Mouse (Mus musculus) layer of hippocampus, postnatal 14 days (tissue): ENCODE data around the gene Gm10447. TPM values are rescaled to one million over a fixed set of nuclear protein-coding genes. Genes with fewer than 3 reads are reported as not detected.

Experiments used
- DNase-seq, 2 experiments: peaks; one replicate each; pipeline ENCODE4 v3.0.0; 2021 to 2022; ENCODE audit warnings: low spot score in 2 of 2, mixed read lengths in 1 of 2
- total RNA-seq, 2 experiments: library from RNA; stranded (reverse); gene quantifications; 2 replicates each; pipeline ENCODE4 v1.2.3; 2021

Gene Gm10447
- total RNA-seq, 2 experiments from 2014 or later, result 0.26 TPM; not detected in 1

GRCm38 (mm10) chr11:53479171-53479782 is 22.4 kb upstream of the Gm10447 start:
- peak in 1 of 2 experiments; percentile 47 for DNase-seq

GRCm38 (mm10) chr11:53478383-53479170 is 21.7 kb upstream of the Gm10447 start:
- peak in 1 of 2 experiments; percentile 54 for DNase-seq

- DNase-seq, result no peak
These were observed 20.9 kb upstream of the Gm10447 start for GRCm38 (mm10) chr11:53477833-53478232.

GRCm38 (mm10) chr11:53475620-53476019 is 18.7 kb upstream of the Gm10447 start:
- no peak for DNase-seq

GRCm38 (mm10) chr11:53472709-53473108 is 15.8 kb upstream of the Gm10447 start:
- no peak for DNase-seq

GRCm38 (mm10) chr11:53469968-53470695 is 13.2 kb upstream of the Gm10447 start, which contains the start of gene Gm9837:
Gene Gm9837 (minus strand): TSS chr11:53470479.
- DNase-seq, result peak; percentile 95 to 96

- no peak for DNase-seq
These were observed 12.5 kb upstream of the Gm10447 start for GRCm38 (mm10) chr11:53469294-53469967.

- DNase-seq, result peak; percentile 79 to 82
These were observed 9.5 kb upstream of the Gm10447 start for GRCm38 (mm10) chr11:53466231-53466971.

- DNase-seq, result no peak
These were observed 6.9 kb upstream of the Gm10447 start for GRCm38 (mm10) chr11:53463551-53464424.

- no peak for DNase-seq
These were observed 4.8 kb upstream of the Gm10447 start for GRCm38 (mm10) chr11:53461727-53462126.

GRCm38 (mm10) chr11:53460192-53460591 is 3.3 kb upstream of the Gm10447 start:
- no peak for DNase-seq

GRCm38 (mm10) chr11:53458996-53459395 is 2.1 kb upstream of the Gm10447 start:
- DNase-seq, result no peak

GRCm38 (mm10) chr11:53457372-53457954 is 553 bp upstream of the Gm10447 start:
- DNase-seq, result no peak

- DNase-seq, result no peak
These were observed 3.9 kb downstream of the Gm10447 start for GRCm38 (mm10) chr11:53453031-53453430.

GRCm38 (mm10) chr11:53452396-53452795 is 4.5 kb downstream of the Gm10447 start:
- no peak for DNase-seq

GRCm38 (mm10) chr11:53451361-53451760 is 5.5 kb downstream of the Gm10447 start:
- no peak for DNase-seq

GRCm38 (mm10) chr11:53450070-53450705 is 6.7 kb downstream of the Gm10447 start:
- no peak for DNase-seq

- no peak for DNase-seq
These were observed 8.4 kb downstream of the Gm10447 start for GRCm38 (mm10) chr11:53448529-53448928.

- DNase-seq, result no peak
These were observed 8.9 kb downstream of the Gm10447 start for GRCm38 (mm10) chr11:53447996-53448395.
